Mouse (Mus musculus) small intestine, adult 2 months (tissue): ENCODE measurements around the gene Tnrc18. TPM values are rescaled to one million over a fixed set of nuclear protein-coding genes. Genes with fewer than 3 reads are reported as not detected.

Experiments
- H3K27ac ChIP-seq: fragments of 200-500 bp; 2 replicates; pipeline ENCODE4 v1.5.1; 2012; ENCODE audit warnings: low read depth, low read length, control low read depth, inconsistent platforms; ENCODE audit not compliant: insufficient read depth
- H3K27me3 ChIP-seq: fragments of 200-500 bp; 2 replicates; pipeline ENCODE4 v1.6.1; 2012; ENCODE audit warnings: mild to moderate bottlenecking, moderate library complexity, low read length, inconsistent platforms; ENCODE audit not compliant: control insufficient read depth, insufficient read depth
- H3K36me3 ChIP-seq: fragments of 200-500 bp; 2 replicates; pipeline ENCODE4 v1.6.1; 2012; ENCODE audit warnings: mild to moderate bottlenecking, low read length, control low read depth, inconsistent platforms; ENCODE audit not compliant: control insufficient read depth, insufficient read depth
- H3K4me1 ChIP-seq: fragments of 200-500 bp; 2 replicates; pipeline ENCODE4 v1.6.1; 2012; ENCODE audit warnings: low read length, inconsistent platforms, mixed read lengths; ENCODE audit not compliant: control insufficient read depth, insufficient read depth, insufficient read length
- H3K4me3 ChIP-seq: fragments of 200-500 bp; 2 replicates; pipeline ENCODE4 v1.5.1; 2012; ENCODE audit warnings: low read depth, mild to moderate bottlenecking, control low read depth, inconsistent platforms, low read length, moderate library complexity
- CTCF ChIP-seq: fragments of 200-500 bp; IDR thresholded peaks from 2 replicates; pipeline ENCODE4 v1.5.1; 2012; ENCODE audit warnings: low read depth, mild to moderate bottlenecking, control low read depth, inconsistent platforms, low read length, moderate library complexity, mixed read lengths; ENCODE audit not compliant: insufficient replicate concordance, insufficient read length; ENCODE audit errors: extremely low read depth
- POLR2A ChIP-seq: fragments of 200-500 bp; IDR thresholded peaks from 2 replicates; pipeline ENCODE4 v1.6.1; 2012; ENCODE audit warnings: low read depth, mild to moderate bottlenecking, control low read depth, inconsistent platforms, low read length, moderate library complexity
- WGBS: fragments of 180-500 bp; shearing (Covaris S2); methylation state at CpG from one replicate; pipeline ENCODE4 v1.1.7; 2018; 5-methylcytosine and 5-hydroxymethylcytosine counted together
- polyA plus RNA-seq: library from polyadenylated mRNA; depleted of rRNA; stranded (reverse); fragments of >200 nt; gene quantifications from 2 replicates; pipeline ENCODE4 v1.2.3, GENCODE M21; 2012

Gene Tnrc18
- polyA plus RNA-seq, 1 experiment: 108 TPM

DNA sequence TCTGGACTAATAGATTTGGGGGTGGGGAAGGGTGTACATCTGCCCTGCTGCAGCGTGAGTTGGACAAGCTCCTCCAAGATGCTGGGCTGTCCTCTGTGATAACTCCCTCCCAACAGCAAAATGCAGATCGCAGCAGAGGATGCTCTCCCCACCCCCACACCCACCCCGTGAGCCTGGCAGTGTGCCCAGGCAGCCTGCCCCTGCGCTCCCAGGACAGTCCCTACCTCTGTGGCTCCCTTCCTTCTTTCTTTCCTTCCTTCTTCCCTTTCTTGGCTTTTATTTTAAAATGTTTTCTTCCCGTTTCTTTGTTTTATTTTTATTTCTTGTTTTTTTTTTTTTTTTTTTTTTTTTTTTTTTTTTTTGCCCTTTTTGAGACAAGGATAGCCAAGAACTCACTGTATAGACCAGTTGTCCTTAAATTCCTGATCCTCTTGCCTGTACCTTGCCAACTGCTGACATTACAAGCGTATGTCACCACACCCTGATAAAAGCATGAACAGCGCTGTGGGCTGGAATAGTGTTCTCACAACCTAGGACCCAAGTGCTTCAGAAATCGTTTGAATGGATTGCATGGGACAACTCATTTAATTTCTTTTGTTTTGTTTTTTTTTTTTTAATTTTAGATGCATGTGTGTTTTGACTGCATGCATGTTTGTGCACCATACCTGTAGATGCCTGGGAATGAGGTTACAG is 123.6 kb downstream of the Tnrc18 start:
- no peaks in the 10 kb centered on the region for H3K36me3 ChIP-seq
- no peaks in the 10 kb centered on the region for H3K4me1 ChIP-seq
- H3K4me3 ChIP-seq: no peak overlapping the region
- WGBS: 47% methylated on average over 8 of the region's 8 CpGs
- TF ChIP-seq CTCF (no peak), POLR2A (no peak)
- H3K27me3 ChIP-seq: no peaks in the 10 kb centered on the region
- H3K27ac ChIP-seq: no peak overlapping the region

DNA sequence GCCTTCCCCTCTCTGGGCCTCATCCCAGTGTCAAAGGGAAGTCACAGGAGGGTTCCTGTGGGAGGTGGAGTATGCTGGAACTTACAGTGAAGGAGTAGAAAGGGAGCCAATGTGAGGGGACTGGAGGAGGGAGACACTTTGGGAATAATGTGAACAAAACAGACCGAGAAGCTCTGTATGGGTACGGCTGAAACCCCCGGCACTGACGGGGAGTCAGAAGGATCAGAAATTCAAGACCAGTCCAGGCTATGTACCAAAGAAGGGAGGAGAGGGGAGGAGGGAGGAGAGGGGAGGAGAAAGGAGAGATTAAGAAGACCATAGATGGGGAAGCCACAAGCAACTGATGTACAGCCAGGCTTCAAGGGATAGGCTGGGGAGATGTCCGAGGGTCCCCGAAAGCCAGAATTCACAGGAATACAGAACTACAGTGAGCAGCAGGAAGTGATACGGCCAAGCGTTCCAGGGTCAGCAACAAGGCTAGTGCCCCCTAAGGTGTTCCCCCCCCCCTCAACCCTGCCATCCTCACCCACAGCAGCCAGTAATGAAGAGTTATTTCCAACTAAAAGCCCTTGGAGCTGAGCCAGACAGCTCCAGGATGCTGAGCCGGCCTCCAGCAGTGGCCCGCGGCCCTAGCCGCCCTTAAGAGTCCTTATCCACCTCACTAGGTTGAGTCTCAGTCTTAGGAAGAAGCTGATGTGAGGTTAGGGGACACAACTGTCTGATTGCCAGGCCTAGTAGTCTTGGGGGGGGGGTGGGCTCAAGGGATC is 124.3 kb downstream of the Tnrc18 start:
- Histone ChIP-seq H3K36me3 (no peaks in the 10 kb centered on the region), H3K27ac (no peak overlapping the region), H3K4me3 (no peak overlapping the region), H3K4me1 (no peaks in the 10 kb centered on the region), H3K27me3 (no peaks in the 10 kb centered on the region)
- TF ChIP-seq CTCF (no peak), POLR2A (no peak)
- 70% methylated on average over 12 of the region's 12 CpGs for WGBS

DNA sequence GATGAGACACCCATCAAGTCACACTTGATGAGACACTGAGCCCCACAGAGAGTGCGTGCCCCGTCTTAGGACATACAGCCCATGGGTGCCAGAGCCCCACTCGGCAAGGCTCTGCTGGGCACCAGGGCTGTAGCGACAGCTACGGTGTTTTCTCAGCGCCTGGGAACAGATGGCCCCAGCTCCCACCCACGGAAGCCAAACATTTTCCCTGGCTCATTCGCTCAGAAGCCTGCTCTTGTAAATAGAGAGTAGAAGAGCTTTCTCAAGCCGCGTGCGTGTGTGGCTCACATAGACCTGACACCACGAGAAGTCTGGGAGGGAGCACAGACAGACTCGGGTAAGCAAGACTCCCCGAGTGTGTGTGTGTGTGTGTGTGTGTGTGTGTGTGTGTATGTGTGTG is 125.2 kb downstream of the Tnrc18 start, which contains the start of gene Slc29a4:
TSS of gene Slc29a4 (plus strand) at position 265 of the 400 bp plus-strand sequence.
- WGBS: 49% methylated on average over 14 of the region's 14 CpGs
- H3K27me3 ChIP-seq: no peaks in the 10 kb centered on the region
- no peaks in the 10 kb centered on the region for H3K4me1 ChIP-seq
- H3K4me3 ChIP-seq: no peak within 1 kb of the TSS
- no peaks in the 10 kb centered on the region for H3K36me3 ChIP-seq
- no peak for TF ChIP-seq POLR2A
- no peak for TF ChIP-seq CTCF
- no peak within 1 kb of the TSS for H3K27ac ChIP-seq

DNA sequence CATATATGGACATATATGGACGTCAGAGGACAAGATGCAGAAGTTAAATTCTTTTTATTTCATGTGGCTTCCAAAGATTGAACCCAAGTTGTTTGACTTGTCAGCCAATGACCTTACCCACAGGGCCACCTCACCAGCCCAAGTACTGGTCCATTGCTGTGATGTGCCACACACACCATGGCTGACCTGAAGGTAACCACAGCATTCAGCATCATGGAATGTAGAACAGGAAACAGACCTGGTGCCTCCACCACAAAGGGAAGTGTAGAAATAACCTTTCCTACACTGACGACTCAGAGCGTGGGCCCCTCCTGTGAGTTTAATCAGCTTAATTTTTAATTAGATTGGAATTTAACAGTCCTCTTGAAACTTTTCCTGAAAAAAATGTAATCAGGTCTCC is 127.1 kb downstream of the Tnrc18 start:
- no peak overlapping the region for H3K27ac ChIP-seq
- no peak overlapping the region for H3K4me3 ChIP-seq
- no peak for TF ChIP-seq POLR2A
- no peak for TF ChIP-seq CTCF
- H3K27me3 ChIP-seq: no peaks in the 10 kb centered on the region
- no peaks in the 10 kb centered on the region for H3K4me1 ChIP-seq
- no peaks in the 10 kb centered on the region for H3K36me3 ChIP-seq
- 53% methylated on average over 3 of the region's 3 CpGs for WGBS

GRCm38 (mm10) chr5:142688866-142689265 is 128.6 kb downstream of the Tnrc18 start:
- TF ChIP-seq CTCF (no peak), POLR2A (no peak)
- H3K4me1 ChIP-seq: no peaks in the 10 kb centered on the region
- H3K36me3 ChIP-seq: no peaks in the 10 kb centered on the region
- no peak overlapping the region for H3K4me3 ChIP-seq
- H3K27me3 ChIP-seq: no peaks in the 10 kb centered on the region
- WGBS: 41% methylated on average over 6 of the region's 6 CpGs
- no peak overlapping the region for H3K27ac ChIP-seq

- H3K27me3 ChIP-seq: no peaks in the 10 kb centered on the region
- no peak overlapping the region for H3K27ac ChIP-seq
- no peak for TF ChIP-seq POLR2A
- no peak for TF ChIP-seq CTCF
- WGBS: 87% methylated on average over 5 of the region's 5 CpGs
- no peaks in the 10 kb centered on the region for H3K36me3 ChIP-seq
- H3K4me3 ChIP-seq: no peak overlapping the region
- H3K4me1 ChIP-seq: no peaks in the 10 kb centered on the region
Observed at GRCm38 (mm10) chr5:142682529-142682928, 134.9 kb downstream of the Tnrc18 start.

GRCm38 (mm10) chr5:142681911-142682310 is 135.6 kb downstream of the Tnrc18 start:
- TF ChIP-seq POLR2A: no peak
- no peak for TF ChIP-seq CTCF
- 72% methylated on average over 3 of the region's 3 CpGs for WGBS
- no peak overlapping the region for H3K4me3 ChIP-seq

More at GRCm38 (mm10) chr5:142681911-142682310, 135.6 kb downstream of the Tnrc18 start:
- Histone ChIP-seq H3K36me3 (no peaks in the 10 kb centered on the region), H3K4me1 (no peaks in the 10 kb centered on the region), H3K27ac (no peak overlapping the region), H3K27me3 (no peaks in the 10 kb centered on the region)
